Mouse (Mus musculus) left cerebral cortex, postnatal 25 days (tissue): ENCODE measurements at regions not wholly inside any gene's neighbourhood (a gene's known extent, or its start where the extent isn't known, plus 50 kb on each side); places are given as distances from the start of the nearest gene placed in this dataset.

Experiments
- DNase-seq, 2 experiments: peaks; one replicate each; pipeline ENCODE4 v3.0.0; 2022; ENCODE audit warnings: low spot score in 2 of 2, mixed read lengths in 1 of 2
- intact Hi-C: fragments of 180-260 bp; cut with DNase I; formaldehyde crosslinking; loops from one replicate; pipeline ENCODE4 v1.15.1; 2025

DNA sequence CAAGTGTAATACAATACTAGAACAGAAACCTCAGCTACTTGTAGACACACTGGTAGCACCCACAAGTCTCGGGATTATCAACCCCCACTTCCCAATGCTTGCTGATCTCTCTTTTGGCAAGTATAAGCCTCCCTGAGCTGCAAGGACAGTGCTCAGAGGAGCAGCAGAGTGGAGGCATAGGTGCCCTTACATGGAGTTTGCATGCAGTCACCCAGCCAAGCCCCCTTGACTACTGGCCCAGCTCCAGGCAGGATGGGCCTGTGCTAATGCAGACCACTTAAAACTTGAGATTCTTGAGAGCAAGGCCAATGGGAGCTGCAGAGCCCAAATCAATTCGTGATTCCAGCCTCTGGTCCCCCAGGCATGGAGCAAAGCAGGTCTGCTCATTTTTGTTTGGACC, 158.0 kb downstream of the Irx5 start:
- no peak for DNase-seq
- intact Hi-C loops = no loop called here

DNA sequence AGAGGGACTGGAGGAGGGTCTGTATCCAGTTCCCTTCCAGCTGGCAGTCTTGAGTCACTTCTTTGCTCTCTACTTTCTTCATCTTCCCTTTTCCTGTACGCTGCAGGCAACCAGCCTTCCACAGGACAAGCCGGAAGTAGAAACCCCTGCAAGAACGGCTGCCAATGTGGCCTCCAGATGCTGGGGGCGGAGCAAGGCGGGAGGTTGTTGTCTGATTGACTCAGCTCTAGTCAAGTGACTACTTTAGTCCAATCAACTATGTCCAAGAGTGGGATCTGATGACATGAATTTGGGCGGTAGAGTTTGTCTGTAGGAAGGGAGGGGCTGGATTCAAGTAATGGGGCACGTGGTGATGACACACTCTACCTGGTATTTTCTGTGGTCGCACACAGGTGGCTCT, 156.1 kb upstream of the Irx6 start:
- intact Hi-C loops = no loop called here
- DNase-seq = no peak

DNA sequence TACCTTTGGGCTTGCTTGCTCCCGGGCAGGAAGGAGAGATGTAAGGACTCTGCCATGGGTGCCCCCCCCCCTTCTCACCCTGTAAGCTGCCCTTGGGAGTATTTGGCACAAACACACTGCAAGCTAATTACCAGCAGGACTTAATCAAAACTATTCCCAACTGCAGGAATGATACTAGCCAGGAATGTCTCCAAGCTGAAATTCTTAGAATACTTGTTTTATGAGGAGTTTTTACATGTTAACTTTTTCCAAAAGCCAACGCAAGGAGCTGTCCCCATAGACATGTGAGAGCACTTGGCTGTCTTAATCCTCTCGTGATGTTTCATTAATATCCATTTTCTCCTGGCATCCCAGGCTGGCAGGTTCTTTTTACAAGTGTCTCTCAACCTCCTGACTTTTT, 155.6 kb upstream of the Irx6 start:
- no peak for DNase-seq
- intact Hi-C loops = no loop called here

DNA sequence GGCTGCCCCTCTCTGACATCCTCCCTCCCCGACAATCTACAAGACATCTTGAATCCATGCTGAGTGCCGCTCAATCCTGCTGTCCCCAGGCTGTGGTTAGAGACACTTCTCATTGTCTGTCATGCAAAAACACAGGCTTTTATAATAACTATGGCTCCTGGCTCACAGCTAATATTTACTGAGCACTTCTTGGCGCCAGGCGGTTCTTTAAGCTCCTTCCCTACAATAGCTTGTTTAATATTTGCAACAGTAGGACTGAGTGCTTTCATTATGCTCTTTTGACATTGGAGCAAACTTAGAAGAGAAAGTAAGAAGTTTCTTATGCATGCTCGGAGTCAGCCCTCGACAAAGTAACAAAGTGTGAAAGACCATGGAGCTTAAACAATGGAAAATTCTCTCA, 151.6 kb upstream of the Irx6 start:
- no peak for DNase-seq
- intact Hi-C loops = no loop called here

DNA sequence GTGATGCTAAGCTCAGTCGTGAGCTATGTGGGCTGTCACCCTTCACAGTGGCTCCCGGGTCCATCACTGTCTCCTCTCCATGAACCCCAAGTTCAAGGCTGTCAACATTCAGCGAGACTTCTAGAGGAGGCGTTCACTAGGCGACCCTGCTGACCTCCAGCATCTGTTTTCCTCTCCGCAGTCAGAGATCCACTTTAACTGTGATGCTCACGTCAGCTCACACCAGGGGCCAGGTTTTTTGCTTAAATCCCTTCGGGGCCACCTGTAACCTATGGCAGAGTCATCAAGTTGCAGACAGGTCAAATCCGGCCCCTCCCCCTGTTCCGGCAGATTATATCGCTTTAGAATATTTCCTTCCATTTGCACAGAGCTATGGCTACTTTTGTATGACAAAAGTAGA, 144.3 kb upstream of the Irx6 start:
- DNase-seq = no peak

DNA sequence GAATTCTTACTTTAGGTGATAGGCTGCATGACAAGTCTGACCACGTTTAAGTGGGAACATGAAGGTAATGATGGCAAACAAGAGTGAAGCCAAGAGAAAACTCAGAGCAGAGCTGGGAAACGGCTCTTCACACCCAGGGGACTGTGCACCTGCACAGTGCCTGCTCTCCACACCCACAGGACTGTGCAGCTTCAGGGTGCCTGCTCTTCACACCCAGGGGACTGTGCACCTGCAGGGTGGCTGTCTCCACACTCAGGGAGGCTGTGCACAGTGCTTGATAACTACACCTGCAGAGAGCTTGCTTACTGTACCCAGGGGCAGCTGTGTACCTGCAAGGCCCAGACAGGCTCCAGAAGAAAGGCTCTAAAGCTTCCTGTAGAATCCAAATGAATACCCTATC, 133.5 kb upstream of the Irx6 start:
- intact Hi-C loops = no loop called here

More for the DNA sequence above, 144.3 kb upstream of the Irx6 start:
- intact Hi-C loops = no loop called here

DNA sequence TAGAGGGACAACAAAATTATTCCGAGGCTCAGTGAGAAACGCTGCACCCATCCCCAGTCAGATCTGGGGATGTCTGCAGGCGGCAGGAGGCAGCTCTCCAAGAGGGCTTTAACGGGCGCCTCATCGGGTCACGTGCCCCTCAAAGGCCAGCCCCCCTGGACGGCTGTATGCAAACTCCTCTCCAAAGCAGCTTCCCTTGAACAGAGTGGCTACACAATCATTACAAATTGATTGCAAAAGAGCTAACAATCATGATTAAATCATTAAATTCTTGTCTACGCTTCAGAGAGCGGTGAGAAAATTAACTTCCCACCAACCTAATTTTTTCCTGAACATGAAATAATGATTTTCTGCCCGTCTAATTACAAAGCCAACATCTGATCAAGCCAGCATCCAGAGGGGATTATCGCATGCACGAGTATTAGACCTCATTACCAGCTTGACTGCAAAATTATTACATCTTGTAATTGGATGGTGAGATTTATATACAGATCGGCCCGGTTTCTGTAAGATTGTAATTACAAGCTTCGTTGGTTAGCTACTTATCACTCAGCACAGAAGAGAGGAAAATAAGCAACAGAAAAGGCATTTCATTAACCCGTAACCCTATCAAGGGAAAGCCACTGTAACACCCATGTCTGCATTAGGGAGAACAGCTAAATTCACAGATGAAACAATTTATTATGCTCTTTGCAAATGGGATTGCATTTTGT, 128.6 kb upstream of the Irx6 start:
- DNase-seq = no peak
- intact Hi-C loops = no loop called here

More for the DNA sequence above, 133.5 kb upstream of the Irx6 start:
- DNase-seq = no peak

DNA sequence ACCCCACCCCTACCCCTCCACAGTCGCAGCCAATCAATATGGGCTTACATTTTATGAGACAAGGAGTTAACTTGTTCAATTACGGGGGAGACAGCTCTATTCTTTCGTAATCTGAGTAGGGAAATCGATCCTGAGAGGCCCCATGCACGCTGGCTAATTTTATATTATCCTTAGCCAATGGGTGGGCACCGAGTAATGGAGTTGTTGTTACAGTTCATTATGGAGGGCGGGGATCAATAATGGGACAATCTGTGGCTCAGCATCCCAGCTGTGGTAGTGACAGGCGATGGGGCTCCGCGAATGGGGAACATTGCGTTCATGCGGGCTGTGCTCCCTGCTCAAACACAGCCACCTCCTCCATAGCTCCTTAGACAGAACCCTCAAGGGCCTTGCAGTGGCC, 118.9 kb upstream of the Irx6 start:
- DNase-seq = no peak
- intact Hi-C loops = no loop called here

DNA sequence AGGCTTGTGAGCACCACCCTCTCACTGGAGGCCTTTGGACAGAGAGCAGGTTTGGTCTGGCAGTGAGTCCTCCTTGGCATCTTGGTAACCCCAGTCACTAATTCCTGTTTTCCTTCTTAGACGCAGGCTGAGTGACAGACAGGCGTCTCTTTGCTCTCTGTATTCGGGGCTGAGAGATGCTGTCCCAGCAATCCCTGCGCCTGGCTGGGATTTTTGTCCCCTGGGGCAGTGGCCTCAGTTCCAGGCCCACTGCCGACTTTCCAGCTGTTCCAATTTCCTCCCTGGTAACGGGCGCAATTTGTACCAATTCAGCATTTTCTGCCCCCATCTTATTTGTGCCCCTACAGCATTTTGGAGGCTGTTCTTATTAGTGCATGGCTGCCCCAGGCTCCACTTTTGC, 118.5 kb upstream of the Irx6 start:
- no peak for DNase-seq
- intact Hi-C loops = no loop called here

DNA sequence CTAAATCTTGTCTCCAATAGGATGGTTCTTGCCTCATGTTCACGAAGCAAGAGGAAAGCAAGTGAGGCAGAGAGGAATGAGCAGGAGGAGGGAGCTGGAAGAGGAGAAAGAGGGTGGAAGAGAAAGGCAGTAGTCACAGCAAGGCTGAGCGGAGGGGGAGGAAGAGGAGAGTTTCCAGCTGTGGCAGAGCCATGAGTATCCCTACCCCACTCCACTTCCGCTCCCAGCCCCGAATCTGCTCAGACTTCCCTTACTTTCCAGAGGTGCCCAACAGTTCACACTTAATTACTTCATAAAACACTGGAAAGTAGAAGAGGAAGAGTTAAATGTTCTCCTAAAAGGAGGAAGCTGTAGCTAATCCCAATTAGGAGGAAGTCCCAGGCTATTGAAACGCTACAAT, 111.6 kb upstream of the Irx6 start:
- no peak for DNase-seq
- intact Hi-C loops = no loop called here

DNA sequence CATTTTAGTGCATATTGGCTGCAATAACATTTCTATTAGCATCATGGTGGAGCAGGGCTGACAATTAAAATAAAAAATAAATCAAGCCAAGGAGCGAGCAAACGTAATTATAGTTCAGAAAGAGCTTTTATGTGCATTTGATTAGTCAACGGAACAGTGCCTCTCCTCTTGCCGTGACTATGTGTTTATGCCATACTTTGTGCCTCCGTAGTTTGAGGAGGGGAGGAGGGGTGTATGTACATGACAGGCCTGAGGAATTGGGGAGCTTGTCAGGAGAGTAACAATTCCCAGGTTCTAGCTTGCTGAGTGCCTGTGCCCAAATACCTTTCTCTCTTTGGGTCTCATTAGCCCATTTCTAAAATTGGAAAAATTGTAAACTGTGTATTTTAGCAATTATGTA, 111.1 kb upstream of the Irx6 start:
- intact Hi-C loops = no loop called here
- DNase-seq = no peak

DNA sequence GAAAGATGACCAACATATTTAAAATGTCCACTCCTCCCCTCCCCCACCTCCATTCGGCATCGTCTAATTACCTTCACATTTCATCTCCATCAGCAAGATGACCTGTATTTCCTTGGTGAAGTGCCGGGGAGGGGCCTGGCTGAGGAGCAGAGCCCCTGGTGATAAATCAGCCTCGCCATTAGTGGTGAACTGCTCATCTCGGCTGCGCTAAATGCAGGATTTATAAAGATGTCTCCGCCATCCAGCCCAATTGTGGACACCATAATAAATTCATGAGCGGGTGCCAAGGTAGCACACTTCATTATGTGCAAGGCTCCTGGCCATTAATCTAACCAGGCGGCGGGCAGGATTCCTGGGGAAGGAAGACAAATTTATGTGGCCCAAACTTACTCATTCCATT, 104.4 kb upstream of the Irx6 start:
- intact Hi-C loops = no loop called here
- DNase-seq = no peak

DNA sequence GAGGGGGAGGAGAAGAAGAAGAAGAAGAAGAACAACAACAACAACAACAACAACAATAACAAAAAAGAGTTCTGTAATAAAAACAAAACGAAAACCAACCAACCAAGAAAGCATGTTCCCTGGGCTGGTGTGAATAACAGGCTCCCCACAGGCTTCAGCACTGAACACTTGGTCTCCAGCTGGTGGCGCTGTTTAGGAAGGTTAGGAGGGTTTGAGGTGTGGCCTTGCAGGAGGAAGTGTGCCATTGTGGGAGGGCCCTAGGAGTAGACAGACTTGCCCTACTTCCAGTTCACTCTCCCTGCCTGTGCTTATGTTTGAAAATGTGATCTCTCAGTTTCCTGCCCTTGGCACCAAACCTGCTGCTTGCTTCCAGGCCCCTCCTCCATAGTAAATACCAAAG, 94.6 kb upstream of the Irx6 start:
- no peak for DNase-seq
- intact Hi-C loops = no loop called here

DNA sequence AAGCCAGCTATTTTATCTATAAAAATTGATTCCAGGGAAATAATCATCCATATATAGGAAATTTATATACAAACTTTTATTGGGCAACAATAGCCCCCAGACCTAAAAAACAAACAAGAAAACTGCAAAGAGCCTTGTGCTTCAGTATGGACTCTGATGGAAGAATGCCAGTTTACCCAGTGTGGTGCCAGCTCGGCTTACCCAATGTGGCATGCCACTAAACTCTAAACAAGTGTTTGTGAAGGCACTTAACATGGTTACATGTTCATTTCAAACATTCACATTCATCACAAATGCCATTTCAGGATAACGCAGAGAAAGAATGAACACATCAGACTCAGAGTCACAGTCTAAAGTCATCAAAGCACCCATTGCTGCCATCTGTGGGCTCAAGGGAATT, 93.0 kb upstream of the Irx6 start:
- no peak for DNase-seq
- intact Hi-C loops = no loop called here

DNA sequence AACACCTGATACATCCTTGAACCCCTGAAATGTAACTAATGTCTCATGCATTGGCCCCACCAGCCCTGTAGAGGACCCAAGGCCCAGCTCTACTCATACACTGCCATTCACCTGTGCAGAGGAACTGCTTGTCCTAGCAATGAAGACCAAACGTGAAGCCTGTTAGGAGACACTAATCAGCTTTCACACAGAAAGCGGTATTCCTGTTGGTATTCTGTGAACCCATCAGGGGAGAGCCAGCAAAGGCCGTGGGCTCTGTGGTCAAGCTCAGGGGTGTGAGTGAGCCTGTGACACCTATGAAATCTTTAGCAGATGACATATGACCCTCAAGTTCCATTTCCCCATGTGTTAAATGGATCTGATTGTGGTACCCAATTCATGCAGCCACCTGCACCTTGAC, 73.3 kb upstream of the Irx6 start:
- DNase-seq = no peak
- intact Hi-C loops = no loop called here

DNA sequence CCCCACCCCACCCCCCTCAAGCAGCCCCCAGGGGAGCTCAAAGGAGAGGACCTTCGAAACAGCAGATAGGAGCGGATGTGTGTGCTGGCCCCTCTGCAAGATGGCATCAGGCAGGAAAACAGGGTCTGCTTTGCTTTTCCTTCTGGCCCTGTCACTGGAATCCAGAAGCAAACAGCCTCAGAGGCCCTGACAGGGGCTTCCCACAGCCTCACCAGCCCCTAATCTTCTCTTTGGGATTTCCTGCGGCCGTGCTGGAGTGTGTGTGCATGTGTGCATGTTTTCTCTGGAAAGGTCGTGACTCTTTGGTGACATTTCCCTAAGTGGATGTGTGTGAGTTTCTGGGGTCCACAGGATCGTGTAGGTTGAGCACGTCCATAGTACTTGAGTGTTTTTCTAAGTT, 71.1 kb upstream of the Irx6 start:
- no peak for DNase-seq
- intact Hi-C loops = no loop called here

DNA sequence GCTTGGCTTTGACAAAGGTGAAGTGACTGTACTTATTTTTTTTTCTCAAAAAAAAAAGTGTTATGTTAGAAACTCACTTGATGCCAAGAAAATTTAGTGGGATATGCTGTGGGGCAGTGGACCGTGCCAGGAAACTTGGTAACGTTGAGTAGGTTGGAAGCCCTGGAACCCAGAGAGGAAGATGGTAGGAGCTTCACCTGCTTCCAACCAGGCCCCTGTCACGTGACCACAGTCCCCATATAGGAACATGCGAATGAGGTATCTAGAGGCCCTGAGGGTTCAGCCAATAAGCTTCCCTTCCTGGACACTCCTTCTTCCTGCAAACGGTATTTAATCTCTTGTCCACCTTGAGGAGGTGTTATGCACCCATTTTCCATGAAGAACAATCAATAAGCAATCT, 68.5 kb upstream of the Irx6 start:
- intact Hi-C loops = no loop called here
- DNase-seq = no peak

DNA sequence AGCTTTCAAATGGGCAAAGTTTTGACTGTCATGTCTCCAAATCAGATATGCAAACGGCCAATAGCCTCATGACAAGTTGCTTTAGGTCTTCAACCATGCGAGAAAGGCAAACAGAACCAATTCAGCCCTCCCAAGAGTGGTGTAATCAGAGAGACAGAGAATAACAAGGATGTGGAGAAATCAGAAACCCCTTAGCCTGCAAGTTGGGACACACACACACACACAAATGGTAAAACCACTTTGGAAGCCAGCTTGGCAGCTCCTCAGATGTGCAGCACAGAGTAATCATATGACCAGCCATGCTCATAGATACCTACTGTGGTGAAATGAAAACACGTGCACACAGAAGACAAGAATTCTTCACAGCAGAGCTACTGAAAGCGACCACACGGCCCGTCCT, 66.5 kb upstream of the Irx6 start:
- intact Hi-C loops = no loop called here

DNA sequence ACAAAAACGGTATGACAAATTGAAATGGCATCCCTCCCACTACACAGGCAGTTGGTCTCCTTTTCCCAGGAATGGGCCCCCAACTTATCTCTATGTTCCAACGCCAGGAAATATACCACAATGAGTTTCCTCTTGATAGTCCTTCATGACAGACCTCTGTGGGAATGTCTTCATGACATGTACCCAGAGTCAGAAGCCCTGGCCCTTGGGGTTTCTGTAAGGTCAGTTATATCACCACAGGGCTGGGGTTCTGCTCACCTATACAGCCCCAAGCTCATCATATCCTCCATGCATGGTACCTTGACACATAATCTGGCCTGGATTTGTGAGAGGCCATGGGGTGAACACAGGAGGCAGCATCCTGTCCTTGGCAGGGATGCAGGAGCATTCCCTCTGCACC, 64.2 kb upstream of the Irx6 start:
- intact Hi-C loops = no loop called here
- DNase-seq = no peak

More for the DNA sequence above, 66.5 kb upstream of the Irx6 start:
- DNase-seq = no peak

DNA sequence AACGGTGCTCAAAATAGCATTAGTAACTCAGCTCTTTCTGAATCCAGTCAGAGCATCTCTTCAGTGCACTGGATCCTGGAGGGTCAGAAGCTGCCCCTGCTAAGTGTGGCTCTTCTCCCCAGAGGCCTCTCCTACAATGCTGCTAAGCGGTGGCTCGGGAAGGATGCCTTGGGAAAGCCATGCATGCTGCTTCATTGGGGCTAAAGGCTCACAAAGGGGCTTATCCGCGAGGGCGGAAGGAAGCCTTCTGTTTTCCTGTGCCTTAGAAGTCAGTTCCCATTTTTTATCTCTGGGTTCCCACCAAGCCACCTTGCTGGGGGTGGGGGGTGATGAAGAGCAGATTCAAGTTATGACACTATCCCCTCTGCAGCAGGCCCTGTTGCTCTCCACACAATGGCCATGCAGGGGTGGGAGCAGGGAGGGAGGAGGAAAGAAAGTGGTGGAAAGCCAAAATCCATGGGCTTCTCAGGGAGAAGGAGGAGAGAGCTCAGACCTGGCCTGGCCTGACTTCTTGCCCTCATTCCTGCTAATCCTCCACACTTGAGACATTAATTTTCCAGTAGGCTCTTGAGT, 63.5 kb upstream of the Irx6 start:
- no peak for DNase-seq
- intact Hi-C loops = no loop called here

DNA sequence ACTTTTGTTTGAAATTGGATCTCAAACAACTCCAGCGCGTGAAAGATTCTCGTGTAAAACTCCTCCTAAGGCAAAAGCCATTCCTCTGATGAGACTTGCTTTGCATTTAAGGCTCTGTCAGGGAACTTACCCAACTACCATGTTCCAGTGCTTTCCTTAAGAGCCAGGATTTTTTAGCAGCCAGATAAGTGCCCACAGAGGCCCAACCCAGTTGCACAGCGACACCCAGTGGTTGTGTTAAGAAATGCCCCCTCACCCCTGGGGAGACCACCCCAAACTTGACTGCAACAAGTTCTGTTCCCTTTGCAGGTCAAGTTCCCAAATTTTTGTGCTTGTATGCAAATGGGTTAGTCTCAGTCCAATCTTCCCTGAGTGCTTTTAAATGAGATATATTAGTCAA, 60.6 kb upstream of the Irx6 start:
- intact Hi-C loops = no loop called here
- no peak for DNase-seq
